Mouse (Mus musculus) 3134 (cell line): ENCODE results near the gene Ticrr.

Source experiments
- DNase-seq: peaks from one replicate; pipeline ENCODE4 v3.0.0-alpha.2; 2011; ENCODE audit warnings: low spot score; ENCODE audit not compliant: insufficient read length; ENCODE audit errors: extremely low read depth

Ticrr gene

DNA sequence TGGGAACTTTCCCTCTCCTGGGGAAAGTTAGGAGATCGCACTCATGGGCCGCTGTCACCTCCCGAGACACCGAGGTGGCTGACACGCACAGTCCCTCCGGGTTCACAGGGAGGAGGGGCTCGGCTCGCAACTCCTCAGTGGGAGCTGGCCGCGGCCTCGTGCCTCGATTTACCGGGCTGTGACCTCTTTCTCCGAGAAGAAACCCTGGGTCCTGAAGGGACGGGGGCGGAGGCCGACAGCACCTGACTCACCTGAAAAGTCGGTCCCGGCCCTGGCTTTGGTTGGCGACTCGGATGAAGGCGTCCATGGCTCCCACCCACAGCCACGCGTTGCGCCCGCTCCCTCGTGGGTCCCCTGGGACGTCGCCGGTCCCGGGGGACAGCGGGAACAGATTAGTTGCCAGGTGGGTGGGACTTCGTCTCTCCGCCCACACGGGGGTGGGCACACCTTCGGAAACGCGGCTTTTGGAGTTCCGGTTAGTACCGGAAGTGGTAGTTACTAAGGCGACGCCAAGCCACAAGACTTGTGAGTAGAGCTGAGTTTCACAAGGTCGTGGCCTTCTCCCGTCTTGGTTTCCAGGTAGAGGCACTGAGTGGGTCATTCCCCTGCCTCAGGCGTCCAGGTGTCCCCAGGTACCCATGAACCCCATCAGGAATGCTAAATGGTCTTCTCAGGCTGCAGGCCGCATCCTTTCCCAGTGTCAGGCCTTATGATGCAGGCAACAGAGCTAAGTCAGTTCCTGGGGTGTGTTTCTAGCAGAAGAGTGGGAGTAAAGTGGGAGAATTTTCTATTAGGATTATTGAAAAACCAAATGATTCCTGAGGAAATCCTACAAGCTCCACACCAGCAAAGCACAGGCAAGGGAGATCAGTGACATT lies 82.9 kb downstream of the Ticrr start, which contains the start of the genes Pex11a and Wdr93:
Gene Pex11a, minus strand, starts transcription at position 473 of the 878 bp plus-strand sequence.
Gene Wdr93, plus strand, starts transcription at position 505 of the 878 bp plus-strand sequence.
- DNase-seq: peak; percentile 85

DNA sequence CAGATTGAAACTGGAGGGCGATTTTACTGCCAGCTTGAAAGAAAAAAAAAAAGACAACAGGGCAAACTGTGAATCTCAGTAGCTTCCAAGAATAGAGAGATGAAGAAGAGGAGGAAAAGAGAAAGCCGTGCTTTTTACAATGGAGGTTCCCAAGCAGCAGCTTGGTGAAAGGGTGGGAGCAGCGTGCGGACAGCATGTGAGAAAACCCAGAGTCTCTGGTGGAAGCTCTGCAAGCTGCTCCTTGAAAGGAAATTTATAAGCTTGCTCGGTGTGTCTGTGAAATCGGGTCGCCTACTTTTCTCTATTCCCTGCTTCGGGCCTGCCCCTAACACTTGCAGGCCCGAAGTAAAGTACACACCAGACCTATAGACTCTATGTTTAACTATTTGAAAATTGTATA lies 84.1 kb downstream of the Ticrr start:
- no peak for DNase-seq

DNA sequence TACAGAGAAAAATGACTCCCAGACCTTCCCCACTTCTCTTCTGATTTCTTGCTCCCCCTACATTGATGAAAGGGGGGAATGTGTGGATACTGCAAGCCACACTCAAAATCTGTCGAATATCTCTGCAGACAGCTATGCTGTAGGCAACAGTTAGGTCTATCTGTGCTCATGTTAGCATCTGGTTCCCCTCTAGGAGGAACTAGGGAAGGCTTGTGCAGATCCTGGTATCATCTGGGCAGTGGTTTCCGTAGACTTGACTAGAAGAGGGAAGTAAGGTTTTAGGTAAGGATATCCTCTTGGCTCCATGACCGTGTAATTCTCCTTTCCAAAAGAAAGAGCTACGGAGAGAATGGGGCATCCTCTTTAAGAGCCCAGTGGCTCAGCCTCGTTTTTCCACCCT lies 84.6 kb downstream of the Ticrr start:
- no peak for DNase-seq

DNA sequence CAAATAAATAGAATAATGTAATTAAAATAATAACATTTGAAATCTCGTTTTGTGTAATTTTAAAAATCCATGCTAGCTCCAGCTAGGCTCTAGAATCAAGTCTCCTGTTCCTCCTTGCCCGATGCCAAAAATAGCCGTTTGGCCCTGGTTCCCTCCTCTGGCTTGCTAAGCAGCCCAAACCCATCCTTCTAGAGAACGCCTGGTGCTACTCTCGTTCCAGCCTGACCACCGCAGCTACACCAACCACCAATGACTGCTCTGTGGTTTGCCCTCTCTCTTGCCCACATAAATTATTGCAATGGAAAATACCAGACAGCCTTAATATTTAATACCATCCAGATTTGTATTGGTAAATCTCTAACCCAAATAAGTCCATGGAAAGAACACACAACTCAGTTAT lies 87.7 kb downstream of the Ticrr start:
- no peak for DNase-seq
